Mouse (Mus musculus) intestine, postnatal 0 days (tissue): ENCODE results near the gene Tex14. TPM values are rescaled to one million over a fixed set of nuclear protein-coding genes. Genes with fewer than 3 reads are reported as not detected.

Source experiments
- ATAC-seq: fragments of 200-750 bp; cut with Nextera tagmentation; 2 replicates; pipeline ENCODE4 v1.8.0; 2017; ENCODE audit warnings: mild to moderate bottlenecking, moderate TSS enrichment, moderate library complexity
- H3K27ac ChIP-seq: fragments of 300-500 bp; sonication (generic); 2 replicates; pipeline ENCODE4 v1.5.1; 2014; ENCODE audit warnings: mild to moderate bottlenecking, low read depth, low read length, moderate library complexity
- H3K27me3 ChIP-seq: fragments of 300-500 bp; sonication (generic); replicated peaks from 2 replicates; pipeline ENCODE4 v1.6.1; 2014; ENCODE audit warnings: low read length, mixed read lengths; ENCODE audit not compliant: control insufficient read depth, insufficient read depth
- H3K36me3 ChIP-seq: fragments of 300-500 bp; sonication (generic); 2 replicates; pipeline ENCODE4 v1.6.1; 2014; ENCODE audit warnings: mild to moderate bottlenecking, moderate library complexity; ENCODE audit not compliant: control insufficient read depth, insufficient read depth
- H3K4me1 ChIP-seq: fragments of 300-500 bp; sonication (generic); replicated peaks from 2 replicates; pipeline ENCODE4 v1.6.1; 2014; ENCODE audit warnings: antibody characterized with exemption, low read length, mixed read lengths; ENCODE audit not compliant: control insufficient read depth, insufficient read depth
- H3K4me2 ChIP-seq: fragments of 300-500 bp; sonication (generic); replicated peaks from 2 replicates; pipeline ENCODE4 v1.6.1; 2014; ENCODE audit warnings: low read depth, mild to moderate bottlenecking, moderate library complexity
- H3K4me3 ChIP-seq: fragments of 300-500 bp; sonication (generic); 2 replicates; pipeline ENCODE4 v1.5.1; 2014; ENCODE audit warnings: low read depth, low read length
- H3K9ac ChIP-seq: fragments of 300-500 bp; sonication (generic); 2 replicates; pipeline ENCODE4 v1.6.1; 2014; ENCODE audit warnings: mild to moderate bottlenecking, low read depth, low read length
- H3K9me3 ChIP-seq: fragments of 300-500 bp; sonication (generic); 2 replicates; pipeline ENCODE4 v1.6.1; 2016; ENCODE audit warnings: mixed run types; ENCODE audit not compliant: control insufficient read depth
- CTCF ChIP-seq: sonication (generic); IDR thresholded peaks from 2 replicates; pipeline ENCODE4 v1.5.1; 2016; ENCODE audit warnings: low read depth, mild to moderate bottlenecking, control low read depth, antibody characterized with exemption, moderate library complexity
- WGBS: fragments of 180-500 bp; shearing (Covaris S2); extraction: QIAGEN DNeasy Blood & Tissue Kit; methylation state at CpG from one replicate; pipeline ENCODE4 v1.1.7; 2014; 5-methylcytosine and 5-hydroxymethylcytosine counted together
- polyA plus RNA-seq: library from polyadenylated mRNA; unstranded; fragments of >200 nt; fragmentation: Nextera tagmentation; extraction: Ambion mirVana; gene quantifications from 2 replicates; pipeline ENCODE4 v1.2.1, GENCODE M21; 2015

Tex14 gene
- polyA plus RNA-seq, 1 experiment from 2014 or later, result 1.8 TPM

GRCm38 (mm10) chr11:87578249-87578962 lies 173.5 kb downstream of the Tex14 start:
- ATAC-seq, result peak; percentile 75
- H3K27ac ChIP-seq, result peak overlapping the region; percentile 22; the same call in 1 of the 2 replicates
- 1% methylated on average over 40 of the region's 40 CpGs for WGBS
- H3K4me3 ChIP-seq, result peak overlapping the region; percentile 47
- no peaks in the 10 kb centered on the region; the same call in 1 of the 2 replicates for H3K4me1 ChIP-seq
- H3K9me3 ChIP-seq, result no peaks in the 10 kb centered on the region
- peak overlapping the region; percentile 46 for H3K9ac ChIP-seq
- no peaks in the 10 kb centered on the region for H3K27me3 ChIP-seq
- no peaks in the 10 kb centered on the region for H3K36me3 ChIP-seq
- TF ChIP-seq CTCF, result no peak
- peak overlapping the region; percentile 84 for H3K4me2 ChIP-seq

- H3K9ac ChIP-seq, result peak overlapping the region; percentile 46; the same call in 1 of the 2 replicates
- WGBS, result 24% methylated on average over 10 of the region's 10 CpGs
- no peak for TF ChIP-seq CTCF
- H3K36me3 ChIP-seq, result no peaks in the 10 kb centered on the region
- no peaks in the 10 kb centered on the region for H3K9me3 ChIP-seq
- H3K4me2 ChIP-seq, result peak overlapping the region; percentile 84
- peak overlapping the region; percentile 47 for H3K4me3 ChIP-seq
- ATAC-seq, result no peak
- no peaks in the 10 kb centered on the region; the same call in 1 of the 2 replicates for H3K4me1 ChIP-seq
- H3K27ac ChIP-seq, result no peak overlapping the region
- no peaks in the 10 kb centered on the region for H3K27me3 ChIP-seq
Measured at GRCm38 (mm10) chr11:87578963-87579601, 174.2 kb downstream of the Tex14 start.

GRCm38 (mm10) chr11:87579713-87580112 lies 174.8 kb downstream of the Tex14 start:
- Histone ChIP-seq H3K4me3 (no peak overlapping the region), H3K9me3 (no peaks in the 10 kb centered on the region), H3K36me3 (no peaks in the 10 kb centered on the region), H3K9ac (no peak overlapping the region), H3K27me3 (no peaks in the 10 kb centered on the region), H3K4me1 (no peaks in the 10 kb centered on the region; the same call in 1 of the 2 replicates), H3K4me2 (peak overlapping the region; percentile 84), H3K27ac (no peak overlapping the region)
- WGBS, result 64% methylated on average over 1 of the region's 1 CpGs
- ATAC-seq, result no peak
- no peak for TF ChIP-seq CTCF

GRCm38 (mm10) chr11:87580543-87581085 lies 175.7 kb downstream of the Tex14 start:
- Histone ChIP-seq H3K36me3 (no peaks in the 10 kb centered on the region), H3K27ac (no peak overlapping the region), H3K27me3 (no peaks in the 10 kb centered on the region), H3K4me2 (no peak overlapping the region; the same call in 1 of the 2 replicates), H3K4me1 (no peaks in the 10 kb centered on the region; the same call in 1 of the 2 replicates), H3K9me3 (no peaks in the 10 kb centered on the region), H3K9ac (no peak overlapping the region), H3K4me3 (no peak overlapping the region)
- TF ChIP-seq CTCF, result no peak
- WGBS, result 58% methylated on average over 9 of the region's 10 CpGs
- no peak for ATAC-seq

- Histone ChIP-seq H3K4me1 (no peaks in the 10 kb centered on the region; the same call in 1 of the 2 replicates), H3K4me2 (no peak overlapping the region; the same call in 1 of the 2 replicates), H3K27me3 (no peaks in the 10 kb centered on the region), H3K9ac (no peak overlapping the region), H3K36me3 (no peaks in the 10 kb centered on the region), H3K9me3 (no peaks in the 10 kb centered on the region), H3K4me3 (no peak overlapping the region), H3K27ac (no peak overlapping the region)
- no peak for TF ChIP-seq CTCF
- WGBS, result 87% methylated on average over 12 of the region's 12 CpGs
- no peak for ATAC-seq
Measured at GRCm38 (mm10) chr11:87581161-87581865, 176.4 kb downstream of the Tex14 start.
